Mouse (Mus musculus) G1E (cell line): Measurements from ENCODE around the gene Nudt8.

Experiments
- CTCF ChIP-seq: IDR thresholded peaks from 2 replicates; pipeline ENCODE4 v1.5.1; 2012; ENCODE audit warnings: low read depth, low read length, inconsistent platforms, mixed read lengths
- GATA1 ChIP-seq: IDR thresholded peaks from 2 replicates; pipeline ENCODE4 v1.6.1; 2012; ENCODE audit warnings: borderline replicate concordance, low read length, inconsistent platforms, mixed read lengths
- TAL1 ChIP-seq: conservative IDR thresholded peaks from 2 replicates; pipeline ENCODE4 v1.6.1; 2012; ENCODE audit warnings: low read depth, low read length, inconsistent platforms, mixed read lengths

DNA sequence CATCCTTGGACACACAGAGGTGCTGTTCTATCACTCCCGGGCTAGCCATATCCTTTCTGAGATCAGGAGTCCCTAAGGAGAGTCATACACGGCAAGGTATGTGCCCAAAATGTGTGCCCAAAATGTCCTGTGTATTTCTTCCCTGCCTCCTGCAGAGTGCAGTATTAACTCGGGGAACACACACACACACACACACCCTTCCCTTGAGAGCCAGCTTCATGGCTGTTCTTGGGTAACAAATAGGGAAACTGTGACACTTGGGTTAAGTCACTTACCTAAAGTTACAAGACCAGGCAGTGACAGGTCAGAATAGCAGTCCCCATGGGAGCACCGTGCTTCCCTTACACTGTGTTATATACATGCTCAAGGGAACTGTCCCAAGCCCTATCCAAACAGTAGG lies 36.4 kb upstream of the Nudt8 start:
- TF ChIP-seq CTCF (no peak), GATA1 (no peak), TAL1 (no peak)
